Mouse (Mus musculus) CD8-positive naive resting alpha-beta T cell, adult 57 days (primary cell): ENCODE results near the gene Trafd1. TPM values are rescaled to one million over a fixed set of nuclear protein-coding genes. Genes with fewer than 3 reads are reported as not detected.

Experiments
- total RNA-seq: library from RNA; stranded (reverse); gene quantifications from one replicate; pipeline ENCODE4 v1.2.4, GENCODE M21; 2023

Gene Trafd1
- total RNA-seq, result 59.1 TPM

DNA sequence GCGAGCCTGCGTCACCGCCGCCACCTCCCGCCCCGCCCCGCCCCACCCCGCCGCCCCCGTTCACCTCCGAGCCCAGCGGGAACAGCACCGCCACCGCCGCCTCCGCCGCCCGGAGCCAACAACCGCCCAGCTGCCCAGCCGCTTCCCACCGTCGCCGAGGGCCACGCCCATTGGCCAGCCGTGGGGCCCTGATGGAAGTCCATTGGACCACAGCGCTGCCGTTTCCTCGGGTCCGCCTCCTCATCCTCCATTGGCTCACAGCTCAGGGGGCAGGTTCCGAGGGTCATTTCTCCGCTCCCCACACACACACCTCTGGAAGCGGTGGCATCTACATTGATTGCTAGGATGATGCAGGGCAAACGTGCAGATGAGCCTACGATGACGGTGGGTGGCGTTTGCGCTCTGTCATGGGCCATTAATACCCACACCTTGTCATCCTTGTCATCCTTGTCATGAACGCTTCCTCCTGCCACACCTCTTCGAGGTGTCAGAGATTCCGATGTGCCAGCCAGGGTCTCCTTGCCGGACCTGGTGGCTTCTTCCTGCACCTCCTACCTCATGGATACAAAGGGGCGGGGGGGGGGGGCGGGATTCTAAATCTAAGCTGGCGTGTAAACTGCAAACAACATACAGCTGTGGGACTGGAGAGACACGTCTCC lies at the start of gene Trafd1:
TSS of gene Trafd1 (minus strand) at position 172 of the 659 bp plus-strand sequence.

DNA sequence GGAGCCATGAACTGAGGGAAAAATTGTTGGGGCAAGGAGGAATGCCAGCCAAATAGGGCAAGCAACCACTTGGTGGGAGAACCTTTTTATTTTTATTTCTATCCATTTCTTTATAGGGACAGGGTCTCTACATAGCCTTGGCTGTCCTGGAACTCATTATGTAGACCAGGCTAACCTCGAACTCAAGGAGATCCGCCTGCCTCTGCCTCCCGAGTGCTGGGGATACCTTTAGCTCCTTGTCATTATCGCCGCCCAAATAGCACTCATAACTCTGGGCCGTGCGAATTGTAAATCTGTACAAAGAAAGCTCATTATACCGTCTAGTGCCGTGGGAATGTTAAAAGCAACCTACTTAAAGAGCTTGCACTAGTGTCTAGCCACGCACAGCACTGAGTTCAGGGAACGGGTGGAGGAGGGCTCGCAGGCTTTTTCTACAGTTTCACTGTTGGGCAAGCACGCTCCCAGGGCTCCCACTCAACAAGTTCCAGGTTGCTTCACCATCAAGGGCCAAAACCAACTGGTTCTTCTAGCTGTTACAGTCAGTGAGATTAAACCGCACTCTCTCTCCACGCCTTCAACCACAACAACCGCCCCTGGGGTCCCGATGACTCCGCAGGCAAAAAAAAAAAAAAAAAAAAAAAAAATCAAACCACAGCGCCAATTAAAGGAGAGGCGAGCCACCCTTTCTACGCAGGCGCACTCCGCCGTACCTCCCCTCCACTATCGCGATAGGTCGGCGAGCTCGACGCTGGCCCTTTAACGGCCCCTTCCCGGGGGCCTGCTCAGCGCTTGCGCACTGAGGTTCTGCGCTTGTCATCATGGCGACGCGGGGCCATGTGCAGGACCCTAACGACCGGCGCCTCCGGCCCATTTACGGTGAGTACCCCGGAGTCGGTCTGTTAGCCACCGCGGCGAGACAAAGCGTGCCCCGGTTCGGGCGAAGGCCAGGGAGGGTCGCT lies 12.0 kb upstream of the Trafd1 start, which contains the start of gene Naa25:
TSS of gene Naa25 (plus strand) at position 750 of the 959 bp plus-strand sequence.

Other genes with a start within 250 kb of the Trafd1 start
- 33.9 TPM for gene Ptpn11, start 194.2 kb downstream of the Trafd1 start, total RNA-seq
- 2,301 TPM for gene Rpl6, start 181.2 kb downstream of the Trafd1 start, total RNA-seq
- 57.4 TPM for gene Hectd4, start 165.4 kb downstream of the Trafd1 start, total RNA-seq
- 47.3 TPM for gene Naa25, start 12.3 kb upstream of the Trafd1 start, total RNA-seq
- 0.86 TPM for gene Tmem116, start 66.3 kb upstream of the Trafd1 start, total RNA-seq
- 71.5 TPM for gene Erp29, start 66.9 kb upstream of the Trafd1 start, total RNA-seq
- not detected for gene Adam1b, start 117.8 kb upstream of the Trafd1 start, total RNA-seq
- 9.6 TPM for gene Adam1a, start 159.8 kb upstream of the Trafd1 start, total RNA-seq
- gene Gm42878, start 159.8 kb upstream of the Trafd1 start, total RNA-seq, result not detected
- 87.6 TPM for gene Mapkapk5, start 160.3 kb upstream of the Trafd1 start, total RNA-seq
- gene Aldh2, start 208.2 kb upstream of the Trafd1 start, total RNA-seq, result 56.4 TPM
- 11.8 TPM for gene Acad12, start 233.3 kb upstream of the Trafd1 start, total RNA-seq